Mouse (Mus musculus): ENCODE data around the gene Erp44. TPM values are rescaled to one million over a fixed set of nuclear protein-coding genes. Genes with fewer than 3 reads are reported as not detected.

Erp44 gene
- total RNA-seq, 2 experiments from 2014 or later = 17.7 to 28.2 TPM

DNA sequence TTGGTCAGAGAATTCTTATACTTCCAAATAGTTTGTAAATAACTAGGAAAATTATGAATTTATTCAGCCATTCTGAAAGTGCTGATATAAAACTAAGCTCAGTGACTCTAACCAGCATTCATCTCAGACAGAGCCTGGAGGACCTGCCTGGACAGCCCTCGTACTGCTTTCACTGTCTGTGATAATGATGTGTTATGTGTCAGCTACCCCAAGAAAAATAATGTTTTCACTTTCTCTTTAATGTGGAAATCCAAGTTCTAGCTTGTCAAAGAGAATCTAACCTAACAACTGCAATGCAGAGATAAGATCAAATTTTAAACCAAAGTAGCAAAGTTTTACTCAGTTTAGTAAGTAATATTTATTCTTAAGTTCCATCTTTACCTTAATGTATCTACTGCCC is 35.6 kb downstream of the Erp44 start:
- no peak for ATAC-seq (replicated peaks; ENCODE audit: low FRiP score, poor library complexity, severe bottlenecking)

GRCm38 (mm10) chr4:48242482-48242881 is 36.9 kb downstream of the Erp44 start:
- no peak for ATAC-seq (replicated peaks; ENCODE audit: low FRiP score, poor library complexity, severe bottlenecking)

GRCm38 (mm10) chr4:48239046-48239445 is 40.3 kb downstream of the Erp44 start:
- ATAC-seq (replicated peaks; ENCODE audit: low FRiP score, poor library complexity, severe bottlenecking) = no peak

DNA sequence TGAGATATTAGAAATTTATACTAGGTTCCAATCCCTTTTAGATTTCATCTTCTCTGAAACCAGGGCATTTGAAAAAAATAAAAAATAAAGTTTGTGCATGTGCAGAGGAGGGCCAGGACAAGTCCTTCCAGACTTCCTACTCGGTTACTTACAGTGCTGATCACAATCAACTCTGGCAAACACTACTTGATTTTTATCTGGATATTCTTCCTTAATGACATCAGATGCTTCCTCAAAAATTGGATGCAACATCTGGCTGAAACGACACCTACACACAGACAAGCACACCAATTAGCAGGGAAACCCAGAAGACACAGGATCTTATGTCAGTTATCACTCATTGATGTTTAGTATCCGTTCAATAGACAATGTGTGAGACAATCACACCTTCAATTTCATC is 42.6 kb downstream of the Erp44 start:
- no peak for ATAC-seq (replicated peaks; ENCODE audit: low FRiP score, poor library complexity, severe bottlenecking)

GRCm38 (mm10) chr4:48226800-48227199 is 52.6 kb downstream of the Erp44 start:
- ATAC-seq (replicated peaks; ENCODE audit: low FRiP score, poor library complexity, severe bottlenecking) = no peak

- no peak for ATAC-seq (replicated peaks; ENCODE audit: low FRiP score, poor library complexity, severe bottlenecking)
These were observed 53.8 kb downstream of the Erp44 start for GRCm38 (mm10) chr4:48225604-48226003.

DNA sequence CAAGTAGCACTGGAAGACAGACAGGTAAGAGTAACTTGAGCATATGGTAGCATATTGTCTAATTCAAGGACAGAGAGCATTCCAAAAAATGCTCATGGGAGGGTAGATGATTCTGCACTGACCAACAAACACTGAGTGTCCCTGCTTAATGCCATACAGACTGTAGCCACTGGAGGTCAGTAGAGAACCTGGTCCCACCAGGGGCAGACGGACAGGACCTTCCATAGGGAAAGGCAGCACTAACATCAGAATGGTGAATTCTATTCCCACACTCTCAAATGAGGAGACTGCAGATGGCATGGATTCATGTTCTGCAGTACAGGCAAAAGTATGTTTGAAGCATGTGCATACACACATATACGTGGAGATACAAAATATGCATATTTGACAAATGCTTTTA is 54.2 kb downstream of the Erp44 start:
- ATAC-seq (replicated peaks; ENCODE audit: low FRiP score, poor library complexity, severe bottlenecking) = peak; percentile 72; the same call in 1 of the 2 replicates

DNA sequence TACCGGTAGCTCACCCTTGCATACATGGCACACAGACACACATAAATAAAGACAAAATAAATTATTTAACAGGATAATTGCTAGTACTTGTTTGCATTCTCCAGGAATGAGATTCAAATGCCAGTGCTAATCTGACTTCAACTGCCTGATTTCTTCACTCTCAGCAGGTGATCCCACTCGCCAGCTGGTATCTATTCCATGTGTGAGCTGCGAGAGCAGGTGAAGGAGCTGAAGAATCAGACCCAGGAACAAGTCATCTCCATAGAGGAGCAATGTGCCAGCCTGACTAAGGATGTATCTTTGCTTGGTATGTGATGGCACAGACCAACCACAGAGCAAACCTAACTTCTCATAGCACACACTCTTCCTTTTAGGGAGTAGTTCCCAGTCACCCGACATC is 75.8 kb downstream of the Erp44 start:
- ATAC-seq (replicated peaks; ENCODE audit: low FRiP score, poor library complexity, severe bottlenecking) = no peak

DNA sequence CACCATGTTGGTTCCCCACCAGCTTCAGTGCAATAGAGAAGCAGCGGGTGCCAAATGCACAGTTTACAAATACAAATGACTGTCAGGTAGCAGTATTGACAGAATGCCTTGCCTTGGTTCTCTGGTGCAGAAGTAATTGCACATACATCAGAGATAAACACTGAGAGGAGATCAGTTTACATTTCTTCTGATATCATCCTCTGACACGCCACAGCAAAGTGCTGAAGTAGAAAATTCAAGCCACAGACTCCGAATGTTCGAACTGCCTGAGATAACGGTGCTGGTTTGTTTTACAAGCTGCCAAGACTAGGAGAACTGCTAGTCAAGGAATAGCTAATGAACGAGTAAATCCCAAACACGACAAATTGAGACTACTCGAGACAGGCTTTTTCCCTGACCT is 80.9 kb downstream of the Erp44 start:
- no peak for ATAC-seq (replicated peaks; ENCODE audit: low FRiP score, poor library complexity, severe bottlenecking)

DNA sequence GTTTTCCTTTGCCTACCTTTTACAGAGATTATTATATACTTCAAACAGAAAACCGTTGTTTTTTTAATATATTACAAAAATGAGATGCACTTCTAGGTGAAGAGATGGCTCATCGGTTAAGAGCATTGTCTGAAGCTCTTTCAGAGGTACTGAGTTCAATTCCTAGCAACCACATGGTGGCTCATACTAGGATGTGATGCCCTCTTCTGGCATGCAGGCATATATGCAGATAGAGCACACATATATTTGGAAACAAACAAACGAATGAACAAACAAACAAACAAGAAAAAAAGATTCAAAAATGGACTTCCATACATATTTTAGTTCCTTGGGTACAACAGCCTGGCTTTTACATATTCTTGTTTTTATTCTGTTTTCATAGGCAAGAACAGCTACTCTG is 81.4 kb downstream of the Erp44 start:
- ATAC-seq (replicated peaks; ENCODE audit: low FRiP score, poor library complexity, severe bottlenecking) = no peak

GRCm38 (mm10) chr4:48182115-48182806 is 97.1 kb downstream of the Erp44 start:
- no peak for ATAC-seq (replicated peaks; ENCODE audit: low FRiP score, poor library complexity, severe bottlenecking)

- ATAC-seq (replicated peaks; ENCODE audit: low FRiP score, poor library complexity, severe bottlenecking) = no peak
These were observed 98.0 kb downstream of the Erp44 start for GRCm38 (mm10) chr4:48181366-48181765.

DNA sequence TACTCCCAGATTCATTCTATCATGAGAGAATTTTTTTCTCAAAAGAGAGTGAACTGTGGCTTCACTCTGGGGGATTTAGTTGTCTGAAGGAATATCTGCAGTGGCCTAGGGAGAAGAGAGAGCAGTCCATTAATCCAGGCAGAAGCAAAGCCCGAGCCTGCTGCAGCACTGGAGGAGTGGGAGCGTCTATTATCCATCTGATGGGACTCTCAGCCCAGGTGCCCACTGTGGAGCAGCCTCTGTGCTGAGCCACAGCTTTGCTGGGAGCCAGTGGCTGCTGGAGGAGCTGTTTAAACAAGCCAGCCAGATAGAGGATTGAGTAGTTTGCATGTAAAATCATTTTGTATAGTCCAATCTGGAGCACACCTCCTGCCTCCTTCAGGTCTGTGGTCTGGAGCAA is 98.4 kb downstream of the Erp44 start:
- ATAC-seq (replicated peaks; ENCODE audit: low FRiP score, poor library complexity, severe bottlenecking) = no peak

- no peak for ATAC-seq (replicated peaks; ENCODE audit: low FRiP score, poor library complexity, severe bottlenecking)
These were observed 103.7 kb downstream of the Erp44 start for GRCm38 (mm10) chr4:48175666-48176065.

GRCm38 (mm10) chr4:48163851-48164250 is 115.5 kb downstream of the Erp44 start:
- no peak for ATAC-seq (replicated peaks; ENCODE audit: low FRiP score, poor library complexity, severe bottlenecking)

GRCm38 (mm10) chr4:48160386-48160785 is 119.0 kb downstream of the Erp44 start:
- no peak for ATAC-seq (replicated peaks; ENCODE audit: low FRiP score, poor library complexity, severe bottlenecking)

GRCm38 (mm10) chr4:48155864-48156263 is 123.5 kb downstream of the Erp44 start:
- ATAC-seq (replicated peaks; ENCODE audit: low FRiP score, poor library complexity, severe bottlenecking) = peak; percentile 90

DNA sequence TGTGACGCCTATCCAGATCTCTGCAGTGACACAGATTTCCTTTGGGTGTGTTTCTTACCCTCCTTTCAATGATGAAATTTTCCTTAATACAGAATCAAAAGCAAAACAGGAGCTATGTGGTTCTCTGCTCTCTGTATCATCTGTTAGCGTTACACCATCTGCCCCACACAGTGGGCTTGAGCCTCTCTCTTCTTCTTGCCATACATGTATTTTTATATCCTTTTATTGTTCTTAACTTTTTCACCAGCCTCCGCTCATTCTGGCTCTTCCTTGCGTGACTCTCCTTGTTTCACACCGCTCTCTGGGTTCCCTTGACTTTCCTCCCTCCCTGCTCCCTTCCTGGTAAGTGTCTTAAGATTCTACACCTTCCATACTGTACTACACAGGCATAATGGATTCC is 126.1 kb downstream of the Erp44 start:
- ATAC-seq (replicated peaks; ENCODE audit: low FRiP score, poor library complexity, severe bottlenecking) = no peak

DNA sequence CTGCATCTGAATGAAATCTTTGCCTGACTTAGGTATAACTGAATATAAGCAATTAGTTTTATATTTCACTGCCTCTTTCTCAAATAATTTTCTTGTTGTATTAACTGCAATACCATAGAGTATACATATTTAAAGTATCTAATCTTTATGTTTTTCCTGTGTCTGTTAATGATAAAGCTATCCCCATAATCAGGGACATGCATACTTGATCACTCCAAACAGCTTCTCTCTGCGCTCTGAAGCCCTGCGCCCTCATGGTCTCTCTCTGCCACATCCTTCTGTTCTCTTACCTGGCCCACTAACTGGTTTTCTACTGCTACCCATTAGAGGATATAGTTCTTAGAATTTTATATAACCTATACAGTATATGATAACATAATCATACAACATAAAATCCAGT is 129.9 kb downstream of the Erp44 start:
- ATAC-seq (replicated peaks; ENCODE audit: low FRiP score, poor library complexity, severe bottlenecking) = no peak; the same call in 1 of the 2 replicates

All from erythroblast, adult 5-6 weeks (primary cell).